Mouse (Mus musculus): ENCODE results near the gene Ttc33.

DNA sequence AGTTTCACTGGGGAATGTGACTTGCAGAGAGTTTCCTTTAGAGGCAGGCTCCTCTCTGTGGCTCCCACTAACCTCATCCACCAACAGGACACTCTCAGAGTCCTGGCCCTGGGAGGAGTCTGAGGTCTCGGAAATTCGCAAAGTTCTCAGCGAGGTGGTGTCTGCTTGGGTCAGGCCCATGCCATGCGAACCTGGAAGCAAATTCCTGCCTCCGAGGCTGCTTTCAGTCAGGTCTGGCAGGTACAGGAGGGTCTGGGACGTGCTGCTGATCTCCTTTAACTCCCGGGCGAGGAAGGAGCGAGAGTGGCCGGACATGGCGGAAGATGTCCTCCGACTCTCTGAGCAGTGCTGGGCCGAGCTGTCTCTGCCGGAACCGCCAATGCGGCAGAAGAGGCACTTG, 49.3 kb downstream of the Ttc33 start:
- TF ChIP-seq CTCF (IDR thresholded peaks at IDR 0.05; ENCODE audit: extremely low read depth, insufficient read depth, insufficient read length, insufficient replicate concordance) (no peak), POLR2A (IDR thresholded peaks at IDR 0.05; ENCODE audit: low read depth, low read length) (no peak)

Measured in spleen, adult 2 months (tissue).